Mouse (Mus musculus) spleen, adult 12 weeks (tissue): ENCODE results near the gene Slc17a4.

Experiments used
- DNase-seq: peaks from one replicate; pipeline ENCODE4 v3.0.0; 2022; ENCODE audit warnings: low spot score

Slc17a4 gene

DNA sequence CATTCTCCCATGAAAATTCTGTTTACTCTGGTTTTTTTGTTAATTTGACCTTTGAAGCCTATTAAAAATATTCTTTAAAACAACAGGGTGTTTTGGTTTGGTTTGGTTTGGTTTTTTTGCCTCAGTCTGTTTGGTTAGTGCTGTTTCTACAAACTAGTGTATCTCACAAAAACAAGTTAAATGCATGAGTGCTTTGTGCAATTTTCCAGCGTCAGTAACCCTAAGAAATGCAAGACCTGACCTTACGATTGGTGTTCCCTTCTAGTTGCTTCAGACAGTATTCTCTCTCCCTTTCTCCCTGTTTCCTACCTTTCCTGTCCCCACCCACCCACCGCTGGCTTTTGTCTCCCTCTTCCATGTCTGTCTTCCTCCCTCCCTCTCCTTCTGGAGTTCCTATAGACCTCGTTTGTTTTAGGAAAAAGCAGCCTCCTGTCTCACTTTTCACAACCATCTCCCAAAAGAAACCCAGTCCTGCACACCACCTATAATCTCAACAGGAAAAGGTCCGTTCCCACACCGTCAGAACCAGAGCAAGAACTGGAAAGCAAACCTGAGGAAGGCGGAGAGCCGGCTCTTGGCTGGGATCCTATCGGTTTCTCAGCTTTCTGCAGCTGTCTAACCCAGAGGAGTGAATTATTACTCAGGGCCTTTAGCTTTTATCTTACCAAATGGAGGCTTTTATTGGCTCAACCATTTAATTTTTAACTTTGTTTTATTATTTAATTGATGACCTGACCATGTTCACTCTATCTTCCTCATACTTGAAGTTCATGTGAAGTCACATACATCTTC lies at the start of gene Slc17a4:
Gene Slc17a4, minus strand, starts transcription at position 634 of the 792 bp plus-strand sequence.
- DNase-seq, result no peak

- DNase-seq, result no peak
These were observed 45.0 kb upstream of the Slc17a4 start for GRCm38 (mm10) chr13:23959776-23960175.

DNA sequence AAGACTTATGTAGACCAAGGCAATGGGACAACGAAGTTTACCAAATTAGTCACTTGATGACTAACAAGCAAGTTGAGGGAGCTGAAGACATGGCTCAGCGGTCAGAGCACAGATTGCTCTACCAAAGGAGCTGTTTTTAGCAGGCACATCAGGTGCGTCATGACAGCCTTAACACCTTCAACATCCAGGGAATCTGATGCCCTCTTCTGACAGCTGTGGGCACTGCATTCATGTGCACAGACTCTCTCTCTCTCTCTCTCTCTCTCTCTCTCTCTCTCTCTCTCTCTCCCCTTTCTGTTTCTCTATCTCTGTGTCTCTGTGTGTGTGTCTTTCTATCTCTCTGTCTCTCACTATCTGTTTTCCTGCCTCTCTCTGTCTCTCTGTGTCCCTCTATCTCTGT lies 36.1 kb upstream of the Slc17a4 start:
- no peak for DNase-seq

DNA sequence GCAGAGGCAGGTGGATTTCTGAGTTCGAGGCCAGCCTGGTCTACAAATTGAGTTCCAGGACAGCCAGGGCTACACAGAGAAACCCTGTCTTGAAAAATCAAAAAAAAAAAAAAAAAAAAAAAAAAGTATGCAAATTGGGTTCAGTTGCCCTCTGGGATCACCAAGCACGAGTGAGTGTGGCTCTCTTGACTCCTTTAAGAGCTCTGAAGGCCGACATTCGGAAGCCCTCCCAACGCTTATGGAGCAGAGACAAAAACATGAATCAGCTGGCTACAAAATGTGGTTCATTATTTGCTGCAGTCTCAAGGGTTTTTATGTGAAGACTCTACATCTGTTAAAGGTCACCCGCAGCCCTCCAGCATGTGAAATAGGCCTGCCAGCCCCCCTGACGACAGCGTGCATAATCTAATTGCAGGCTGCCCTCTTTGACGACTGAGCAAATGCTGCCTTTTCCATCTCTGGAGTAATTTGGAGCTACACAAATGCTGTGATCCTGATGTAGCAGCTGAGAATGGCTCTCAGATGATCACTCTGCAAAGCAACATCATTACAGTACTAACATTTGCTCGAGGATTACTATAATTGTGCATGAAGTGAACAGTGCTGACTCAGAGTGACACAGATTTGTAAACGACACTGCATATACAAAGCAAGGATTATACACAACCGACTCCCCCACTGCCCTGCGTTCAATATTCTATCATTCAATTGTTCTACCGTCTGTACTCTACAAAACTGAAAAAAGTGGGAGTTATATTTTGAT lies 34.9 kb upstream of the Slc17a4 start:
- no peak for DNase-seq

GRCm38 (mm10) chr13:23946254-23946653 lies 31.4 kb upstream of the Slc17a4 start:
- DNase-seq, result no peak

DNA sequence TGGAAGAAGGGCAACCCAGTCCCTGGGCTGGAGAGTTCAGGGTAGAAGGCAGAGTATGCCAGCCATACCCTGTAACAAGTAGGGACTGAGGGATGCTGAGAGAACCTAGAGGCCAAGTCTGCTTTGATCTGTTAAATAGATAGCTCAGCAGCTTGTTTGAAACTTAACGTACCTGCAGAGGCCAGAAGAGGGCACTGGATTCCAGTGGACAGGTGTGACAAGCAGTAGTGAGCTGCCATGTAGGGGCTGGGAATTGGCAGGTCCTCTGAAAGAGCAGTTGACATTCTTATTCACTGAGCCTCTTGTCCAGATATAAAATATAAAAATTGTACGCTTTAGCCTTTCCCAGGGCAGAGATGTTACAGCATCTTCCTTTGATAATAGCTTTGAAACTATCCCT lies 28.1 kb upstream of the Slc17a4 start:
- DNase-seq, result no peak

DNA sequence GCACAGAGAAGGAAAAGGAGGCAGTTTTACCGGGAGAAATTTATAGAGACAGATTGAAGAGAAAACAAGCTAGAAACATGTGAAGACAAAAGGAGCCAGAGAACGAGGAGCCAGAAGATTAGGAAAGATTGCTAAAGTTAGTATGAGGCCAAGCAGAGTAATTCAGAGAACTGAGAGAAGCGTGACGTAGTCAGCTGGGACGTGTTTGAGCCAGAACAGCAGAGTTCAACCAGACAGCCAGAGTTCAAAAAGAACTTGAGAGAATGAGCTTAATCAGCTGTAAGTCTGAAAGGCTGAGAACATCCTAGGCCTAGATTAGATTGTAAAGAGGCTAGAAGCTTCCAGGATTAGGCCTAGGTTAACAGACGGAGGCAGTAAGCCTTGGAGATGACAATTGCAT lies 25.5 kb upstream of the Slc17a4 start:
- DNase-seq, result no peak

- no peak for DNase-seq
These were observed 23.9 kb upstream of the Slc17a4 start for GRCm38 (mm10) chr13:23938699-23939098.

DNA sequence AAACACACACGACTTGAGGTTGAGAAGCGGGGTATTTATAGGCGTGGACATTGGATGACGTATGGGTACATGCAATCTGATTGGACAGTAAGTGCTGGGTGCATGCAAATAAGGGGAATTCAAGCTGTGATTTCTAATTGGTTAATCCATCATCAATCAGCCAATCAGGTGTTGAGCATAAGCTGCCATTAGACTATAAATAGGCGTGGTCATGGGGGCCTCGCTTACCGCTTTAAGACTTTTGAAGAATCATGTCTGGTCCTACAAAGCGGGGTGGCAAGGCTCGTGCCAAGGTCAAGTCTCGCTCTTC lies 19.4 kb upstream of the Slc17a4 start, which contains the start of gene Hist1h2aa:
Gene Hist1h2aa, plus strand, starts transcription at position 252 of the 310 bp plus-strand sequence.
- DNase-seq, result no peak

DNA sequence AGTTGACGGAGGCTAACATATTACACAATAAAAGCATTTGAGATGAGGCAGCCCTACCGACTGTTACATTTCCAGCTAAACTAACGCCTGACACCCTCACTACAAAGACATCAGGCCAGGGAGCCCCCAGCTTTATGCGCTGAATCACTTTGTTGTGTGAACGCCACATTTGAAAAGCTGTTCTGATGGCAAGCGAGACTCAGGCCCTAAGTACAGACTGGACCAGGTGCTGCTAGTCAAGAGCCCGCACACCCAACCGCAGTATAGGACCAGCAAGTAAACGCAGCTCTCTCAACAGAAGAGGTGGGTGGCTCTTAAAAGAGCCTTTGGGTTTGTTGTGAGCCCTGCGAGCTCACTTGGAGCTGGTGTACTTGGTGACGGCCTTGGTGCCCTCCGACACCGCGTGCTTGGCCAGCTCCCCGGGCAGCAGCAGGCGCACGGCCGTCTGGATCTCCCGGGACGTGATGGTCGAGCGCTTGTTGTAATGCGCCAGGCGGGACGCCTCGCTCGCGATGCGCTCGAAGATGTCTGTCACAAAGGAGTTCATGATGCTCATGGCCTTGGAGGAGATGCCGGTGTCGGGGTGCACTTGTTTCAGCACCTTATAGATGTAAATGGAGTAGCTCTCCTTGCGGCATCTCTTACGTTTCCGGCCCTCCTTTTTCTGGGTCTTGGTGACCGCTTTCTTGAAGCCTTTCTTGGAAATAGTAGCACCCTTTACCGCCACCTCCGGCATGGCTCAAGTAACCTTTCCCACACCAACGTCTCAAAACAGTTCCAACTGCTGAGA lies 18.8 kb upstream of the Slc17a4 start, which contains the start of gene Hist1h2ba:
Gene Hist1h2ba, minus strand, starts transcription at position 736 of the 790 bp plus-strand sequence.
- DNase-seq, result no peak

GRCm38 (mm10) chr13:23930904-23931303 lies 16.1 kb upstream of the Slc17a4 start:
- DNase-seq, result no peak

DNA sequence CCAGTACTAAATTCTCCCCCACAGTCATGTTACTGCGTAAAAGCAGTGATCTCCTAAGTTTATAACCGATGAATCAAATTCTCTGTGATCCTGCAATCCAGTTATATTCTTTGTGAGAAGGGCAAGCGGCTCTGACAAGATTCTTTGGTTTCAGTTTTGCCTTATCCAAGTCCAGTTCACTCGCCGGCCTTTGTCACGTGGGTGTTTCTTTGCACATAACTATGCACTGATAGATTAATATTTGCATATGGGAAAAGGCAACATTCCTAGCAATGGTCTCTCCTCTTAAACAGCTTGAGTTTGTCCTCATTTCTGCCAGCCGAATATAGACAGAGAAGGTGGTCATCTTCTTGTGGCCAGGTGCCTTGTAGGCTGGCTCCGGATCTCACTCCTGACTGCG lies 15.7 kb upstream of the Slc17a4 start:
- DNase-seq, result no peak

GRCm38 (mm10) chr13:23928637-23929036 lies 13.8 kb upstream of the Slc17a4 start:
- no peak for DNase-seq

- no peak for DNase-seq
These were observed 11.0 kb upstream of the Slc17a4 start for GRCm38 (mm10) chr13:23925792-23926191.

- DNase-seq, result no peak
These were observed 2.9 kb upstream of the Slc17a4 start for GRCm38 (mm10) chr13:23917674-23918073.

DNA sequence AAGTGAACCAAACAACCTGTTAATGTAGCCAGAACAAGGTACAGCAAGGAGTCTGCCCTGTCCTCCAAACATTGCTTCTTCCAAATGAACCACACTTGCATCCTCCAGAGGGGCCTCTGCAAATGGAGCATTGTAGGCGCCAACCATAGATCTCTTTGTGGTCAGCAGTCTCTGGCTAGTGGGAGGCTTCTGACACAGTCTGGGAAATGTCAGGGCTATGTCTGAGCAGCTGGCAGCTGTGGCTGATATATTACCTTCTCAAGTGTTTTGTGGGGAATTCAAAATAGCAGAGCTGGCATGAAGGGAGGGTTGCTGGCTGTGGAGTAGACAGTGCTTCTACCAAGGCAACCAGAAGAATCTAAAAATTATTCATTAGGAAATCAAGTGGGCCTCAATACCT lies 1.3 kb upstream of the Slc17a4 start:
- DNase-seq, result no peak

GRCm38 (mm10) chr13:23913791-23914306 lies 960 bp downstream of the Slc17a4 start:
- DNase-seq, result no peak

DNA sequence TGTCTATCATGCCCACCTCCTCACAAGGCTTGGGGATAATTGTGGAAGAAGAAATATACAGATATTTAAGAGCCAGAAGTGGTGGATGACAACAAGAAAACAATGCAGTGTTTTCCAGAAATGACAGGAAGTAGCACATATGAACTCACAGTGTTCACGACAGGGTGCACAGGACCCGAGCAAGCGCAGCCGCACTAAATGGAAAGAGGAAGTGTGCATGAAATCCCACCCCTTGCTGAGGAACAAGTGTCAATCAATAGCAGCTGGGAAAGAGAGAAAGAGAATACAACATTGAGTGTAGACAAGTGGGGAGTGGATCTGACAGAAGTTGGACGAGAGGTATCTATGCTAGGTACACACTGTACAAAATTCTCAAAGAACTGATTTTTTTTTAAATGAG lies 3.5 kb downstream of the Slc17a4 start:
- DNase-seq, result no peak

- DNase-seq, result no peak
These were observed 4.7 kb downstream of the Slc17a4 start for GRCm38 (mm10) chr13:23910121-23910520.

- DNase-seq, result no peak
These were observed 7.9 kb downstream of the Slc17a4 start for GRCm38 (mm10) chr13:23906906-23907305.

DNA sequence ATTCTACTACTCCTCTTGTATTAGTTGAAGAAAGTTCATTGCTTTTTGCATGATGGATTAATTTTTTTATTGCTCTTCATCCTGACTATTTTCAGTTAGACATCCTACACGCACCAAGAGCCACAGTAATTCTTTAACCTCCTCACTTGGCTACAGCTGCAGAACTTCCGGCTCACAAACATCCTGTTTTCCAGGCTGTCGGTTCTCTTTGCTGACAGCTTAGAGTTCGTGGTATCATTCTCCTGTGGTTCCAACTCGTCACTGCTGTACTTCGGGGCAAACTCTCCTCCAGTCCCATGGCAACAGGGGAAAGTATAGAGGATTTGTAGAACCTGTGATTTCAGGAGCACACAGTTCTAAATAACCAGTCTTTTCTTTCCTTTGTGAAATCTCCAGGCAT lies 16.6 kb downstream of the Slc17a4 start:
- no peak for DNase-seq

DNA sequence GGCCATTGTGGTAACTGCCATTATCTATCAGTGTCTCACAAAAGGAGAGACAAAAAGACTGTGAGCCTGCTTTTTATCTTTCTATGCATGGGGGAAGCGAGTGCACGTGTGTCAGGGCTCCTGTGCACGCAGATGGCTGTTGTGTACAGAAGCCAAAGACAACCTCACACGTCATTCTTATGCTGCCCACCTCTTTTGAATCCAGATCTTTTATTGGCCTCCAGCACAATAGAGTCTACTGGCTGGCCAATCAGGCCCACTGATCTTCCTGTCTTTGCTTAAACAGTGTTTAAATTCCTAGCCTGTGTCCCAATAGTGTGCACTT lies 21.6 kb downstream of the Slc17a4 start:
- no peak for DNase-seq
